Mouse (Mus musculus) C2C12 (cell line): ENCODE measurements at regions not wholly inside any gene's neighbourhood (a gene's known extent, or its start where the extent isn't known, plus 50 kb on each side); places are given as distances from the start of the nearest gene placed in this dataset.

Experiments
- H3K27me3 ChIP-seq: one replicate; pipeline ENCODE4 v1.6.1; 2011; ENCODE audit not compliant: control insufficient read depth, insufficient read depth, insufficient read length
- H3K36me3 ChIP-seq: one replicate; pipeline ENCODE4 v1.6.1; 2011; ENCODE audit not compliant: control insufficient read depth, insufficient read depth
- H3K4me3 ChIP-seq: one replicate; pipeline ENCODE4 v1.5.1; 2011; ENCODE audit warnings: mild to moderate bottlenecking, control low read depth; ENCODE audit not compliant: poor library complexity, insufficient read depth, severe bottlenecking
- H3K79me2 ChIP-seq: one replicate; pipeline ENCODE4 v1.6.1; 2011; ENCODE audit not compliant: control insufficient read depth, insufficient read depth
- H3K79me3 ChIP-seq: one replicate; pipeline ENCODE4 v1.6.1; 2011; ENCODE audit warnings: low read depth, control low read depth
- H3ac ChIP-seq: one replicate; pipeline ENCODE3; 2011; ENCODE audit warnings: low read depth; ENCODE audit not compliant: control insufficient read depth, insufficient read length
- CEBPB ChIP-seq: IDR thresholded peaks from one replicate; pipeline ENCODE4 v1.6.1; 2011; ENCODE audit warnings: low read depth, mild to moderate bottlenecking, control low read depth, moderate library complexity
- CTCF ChIP-seq: IDR thresholded peaks from one replicate; pipeline ENCODE4 v1.5.1; 2011; ENCODE audit not compliant: control insufficient read depth, insufficient read depth, insufficient read length
- FOSL1 ChIP-seq: IDR thresholded peaks from one replicate; pipeline ENCODE4 v1.8.0; 2011; ENCODE audit warnings: mild to moderate bottlenecking, low read length; ENCODE audit not compliant: poor library complexity, insufficient read depth, severe bottlenecking
- MAX ChIP-seq: IDR thresholded peaks from one replicate; pipeline ENCODE4 v1.6.1; 2011; ENCODE audit warnings: mild to moderate bottlenecking, control low read depth
- MYOD1 ChIP-seq: IDR thresholded peaks from one replicate; pipeline ENCODE4 v1.6.1; 2011; ENCODE audit warnings: low read depth; ENCODE audit not compliant: control insufficient read depth, insufficient read length
- MYOG ChIP-seq: IDR thresholded peaks from one replicate; pipeline ENCODE4 v1.6.1; 2011; ENCODE audit not compliant: control insufficient read depth, insufficient read length; ENCODE audit errors: extremely low read depth
- USF1 ChIP-seq: IDR thresholded peaks from one replicate; pipeline ENCODE4 v1.6.1; 2011; ENCODE audit warnings: low read depth, mild to moderate bottlenecking, control low read depth, moderate library complexity

- Histone ChIP-seq H3K4me3 (no peak overlapping the region), H3K79me3 (no peaks in the 10 kb centered on the region), H3ac (no peak overlapping the region), H3K36me3 (no peaks in the 10 kb centered on the region), H3K79me2 (no peaks in the 10 kb centered on the region), H3K27me3 (no peaks in the 10 kb centered on the region)
- TF ChIP-seq MYOD1: no peak
- no peak for TF ChIP-seq FOSL1
- no peak for TF ChIP-seq USF1
- no peak for TF ChIP-seq CTCF
- TF ChIP-seq MYOG: no peak
- no peak for TF ChIP-seq CEBPB
- TF ChIP-seq MAX: no peak
Observed at GRCm38 (mm10) chr3:77198265-77198664, 1124.2 kb downstream of the Fstl5 start.

GRCm38 (mm10) chr3:77226007-77226406 lies 1151.9 kb downstream of the Fstl5 start:
- Histone ChIP-seq H3K79me3 (no peaks in the 10 kb centered on the region), H3ac (no peak overlapping the region), H3K79me2 (no peaks in the 10 kb centered on the region), H3K4me3 (no peak overlapping the region), H3K36me3 (no peaks in the 10 kb centered on the region), H3K27me3 (no peaks in the 10 kb centered on the region)
- TF ChIP-seq MYOG: no peak
